Mouse (Mus musculus): ENCODE results near the gene Tssk3. TPM values are rescaled to one million over a fixed set of nuclear protein-coding genes. Genes with fewer than 3 reads are reported as not detected.

Gene Tssk3
- polyA plus RNA-seq, 1 experiment: not detected

DNA sequence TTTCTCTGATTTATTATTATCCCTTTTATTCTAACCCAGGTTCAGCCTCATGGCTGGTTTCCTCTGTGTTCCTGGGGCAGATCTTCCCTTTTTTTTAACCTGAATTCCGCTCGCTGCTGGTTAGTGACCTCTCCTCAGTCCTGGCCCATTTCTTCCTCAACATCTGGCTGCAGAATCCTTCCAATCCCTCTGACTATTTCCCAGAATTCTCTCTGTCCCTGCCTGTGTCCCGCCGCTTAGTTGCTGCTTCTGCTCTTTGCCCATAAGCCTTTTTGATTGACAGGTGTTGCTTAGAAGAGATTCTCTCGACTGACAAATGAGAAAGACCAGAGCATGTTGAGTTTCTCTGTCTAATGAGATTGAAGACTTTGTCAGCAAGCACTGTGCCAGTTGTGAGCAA is 34.7 kb downstream of the Tssk3 start:
- Histone ChIP-seq H3K4me3 (replicated peaks) (no peak overlapping the region), H3K36me3 (ENCODE audit: control insufficient read depth) (no peaks in the 10 kb centered on the region), H3K27me3 (ENCODE audit: control insufficient read depth) (no peaks in the 10 kb centered on the region), H3K9me3 (ENCODE audit: control insufficient read depth, low read length) (no peaks in the 10 kb centered on the region; the same call in 1 of the 2 replicates), H3K4me1 (ENCODE audit: control insufficient read depth) (peaks cover 20% of the 10 kb centered on the region)
- TF ChIP-seq TAL1 (IDR thresholded peaks at IDR 0.05; ENCODE audit: low read length) (no peak), GATA1 (IDR thresholded peaks at IDR 0.05; ENCODE audit: low read length) (no peak)

DNA sequence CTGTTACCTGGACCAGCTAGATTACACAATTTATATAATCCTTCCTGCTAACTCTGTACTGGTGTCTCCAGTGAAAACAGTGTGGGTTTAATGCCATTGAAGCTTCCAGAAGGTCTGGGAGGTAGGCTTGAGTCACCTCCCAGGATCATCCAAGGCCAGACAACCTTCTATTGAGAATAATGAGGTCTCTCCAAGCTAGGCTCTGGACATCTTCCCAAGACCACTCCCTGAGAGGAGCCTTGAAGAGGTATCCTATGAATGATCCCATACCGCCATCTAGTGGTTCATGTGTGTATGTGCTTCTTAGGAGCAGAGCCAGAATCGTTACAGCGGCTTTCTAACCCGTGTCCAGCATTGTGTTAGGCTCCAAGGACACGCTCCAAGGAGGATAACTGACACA is 35.6 kb downstream of the Tssk3 start:
- H3K27me3 ChIP-seq (ENCODE audit: control insufficient read depth): no peaks in the 10 kb centered on the region
- H3K4me1 ChIP-seq (ENCODE audit: control insufficient read depth): peaks cover 14% of the 10 kb centered on the region
- no peak for TF ChIP-seq TAL1 (IDR thresholded peaks at IDR 0.05; ENCODE audit: low read length)
- no peak for TF ChIP-seq GATA1 (IDR thresholded peaks at IDR 0.05; ENCODE audit: low read length)
- H3K4me3 ChIP-seq (replicated peaks): no peak overlapping the region
- no peaks in the 10 kb centered on the region for H3K36me3 ChIP-seq (ENCODE audit: control insufficient read depth)
- no peaks in the 10 kb centered on the region; the same call in 1 of the 2 replicates for H3K9me3 ChIP-seq (ENCODE audit: control insufficient read depth, low read length)

DNA sequence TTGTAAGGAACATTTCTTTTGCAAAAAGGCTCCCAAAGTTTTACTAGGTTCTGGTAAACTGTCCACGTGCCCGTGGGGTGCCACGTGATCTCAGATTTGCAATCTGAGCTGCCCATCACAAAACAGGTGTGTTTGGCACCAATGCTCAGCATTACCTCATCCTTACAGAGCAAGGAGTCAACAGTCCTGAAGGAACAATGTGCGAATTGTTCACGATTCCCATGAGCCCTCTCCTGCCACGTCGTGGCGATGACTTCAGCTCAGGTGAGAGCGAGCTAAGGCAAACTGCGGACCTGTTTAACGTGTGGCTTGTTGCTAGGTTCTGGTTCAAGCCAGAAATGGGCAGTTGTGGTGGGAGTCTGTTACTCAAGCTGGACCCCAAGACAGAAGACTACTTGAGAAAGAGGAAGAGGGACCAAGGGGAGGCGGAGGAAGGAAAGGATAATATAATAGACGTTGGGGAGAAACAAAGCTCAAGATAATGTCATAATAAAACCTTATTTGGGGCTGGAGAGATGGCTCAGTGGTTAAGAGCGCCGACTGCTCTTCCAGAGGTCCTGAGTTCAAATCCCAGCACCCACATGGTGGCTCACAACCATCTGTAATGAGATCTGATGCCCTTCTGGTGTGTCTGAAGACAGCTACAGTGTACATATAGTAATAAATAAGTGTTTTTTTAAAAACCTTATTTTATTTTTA is 39.2 kb downstream of the Tssk3 start:
- no peak for TF ChIP-seq TAL1 (IDR thresholded peaks at IDR 0.05; ENCODE audit: low read length)
- H3K4me1 ChIP-seq (ENCODE audit: control insufficient read depth): peaks cover 12% of the 10 kb centered on the region
- no peaks in the 10 kb centered on the region; the same call in 1 of the 2 replicates for H3K9me3 ChIP-seq (ENCODE audit: control insufficient read depth, low read length)
- H3K36me3 ChIP-seq (ENCODE audit: control insufficient read depth): no peaks in the 10 kb centered on the region
- H3K4me3 ChIP-seq (replicated peaks): no peak overlapping the region
- no peaks in the 10 kb centered on the region for H3K27me3 ChIP-seq (ENCODE audit: control insufficient read depth)

DNA sequence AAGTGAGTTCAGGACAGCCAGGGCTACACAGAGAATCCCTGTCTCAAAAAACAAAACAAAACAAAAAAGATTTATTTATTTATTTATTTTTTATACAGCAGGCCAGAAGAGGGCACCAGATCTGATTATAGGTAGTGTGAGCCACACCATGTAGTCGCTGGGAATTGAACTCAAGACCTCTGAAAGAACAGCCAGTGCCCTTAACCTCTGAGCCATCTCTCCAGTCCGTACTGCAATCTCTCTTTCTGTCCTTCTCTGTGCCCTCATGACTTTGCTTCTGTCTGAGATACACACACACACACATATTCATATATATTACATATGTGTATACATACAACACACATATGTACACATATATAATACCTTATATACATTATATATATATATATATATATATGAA is 40.0 kb downstream of the Tssk3 start:
- H3K27me3 ChIP-seq (ENCODE audit: control insufficient read depth): no peaks in the 10 kb centered on the region
- peaks cover 12% of the 10 kb centered on the region for H3K4me1 ChIP-seq (ENCODE audit: control insufficient read depth)
- TF ChIP-seq GATA1 (IDR thresholded peaks at IDR 0.05; ENCODE audit: low read length): no peak
- TF ChIP-seq TAL1 (IDR thresholded peaks at IDR 0.05; ENCODE audit: low read length): no peak
- no peak overlapping the region for H3K4me3 ChIP-seq (replicated peaks)
- no peaks in the 10 kb centered on the region for H3K36me3 ChIP-seq (ENCODE audit: control insufficient read depth)
- no peaks in the 10 kb centered on the region; the same call in 1 of the 2 replicates for H3K9me3 ChIP-seq (ENCODE audit: control insufficient read depth, low read length)

DNA sequence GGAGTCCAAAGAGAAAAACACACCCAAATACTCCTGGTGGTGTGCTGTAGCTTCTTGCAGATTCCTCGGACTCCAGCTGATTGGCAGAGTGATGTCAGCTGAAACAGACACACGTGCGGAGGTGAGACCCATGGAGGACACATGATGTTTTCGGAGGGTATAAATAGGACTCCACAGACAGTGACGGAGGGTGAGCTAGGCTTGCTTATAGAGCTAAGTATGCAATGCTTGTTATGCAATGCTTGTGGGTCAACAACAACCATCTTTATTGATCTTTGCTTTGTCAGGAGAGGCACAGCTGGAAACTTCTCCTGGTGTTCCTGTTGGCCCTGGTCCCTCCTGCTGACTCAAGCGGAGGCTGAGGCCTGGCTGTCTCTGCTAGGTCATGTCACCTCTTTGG is 42.1 kb downstream of the Tssk3 start:
- H3K4me1 ChIP-seq (ENCODE audit: control insufficient read depth): peaks cover 6% of the 10 kb centered on the region
- no peaks in the 10 kb centered on the region; the same call in 1 of the 2 replicates for H3K9me3 ChIP-seq (ENCODE audit: control insufficient read depth, low read length)
- H3K36me3 ChIP-seq (ENCODE audit: control insufficient read depth): no peaks in the 10 kb centered on the region
- TF ChIP-seq TAL1 (IDR thresholded peaks at IDR 0.05; ENCODE audit: low read length) (no peak), GATA1 (IDR thresholded peaks at IDR 0.05; ENCODE audit: low read length) (no peak)
- no peak overlapping the region for H3K4me3 ChIP-seq (replicated peaks)
- H3K27me3 ChIP-seq (ENCODE audit: control insufficient read depth): peaks cover 10% of the 10 kb centered on the region

DNA sequence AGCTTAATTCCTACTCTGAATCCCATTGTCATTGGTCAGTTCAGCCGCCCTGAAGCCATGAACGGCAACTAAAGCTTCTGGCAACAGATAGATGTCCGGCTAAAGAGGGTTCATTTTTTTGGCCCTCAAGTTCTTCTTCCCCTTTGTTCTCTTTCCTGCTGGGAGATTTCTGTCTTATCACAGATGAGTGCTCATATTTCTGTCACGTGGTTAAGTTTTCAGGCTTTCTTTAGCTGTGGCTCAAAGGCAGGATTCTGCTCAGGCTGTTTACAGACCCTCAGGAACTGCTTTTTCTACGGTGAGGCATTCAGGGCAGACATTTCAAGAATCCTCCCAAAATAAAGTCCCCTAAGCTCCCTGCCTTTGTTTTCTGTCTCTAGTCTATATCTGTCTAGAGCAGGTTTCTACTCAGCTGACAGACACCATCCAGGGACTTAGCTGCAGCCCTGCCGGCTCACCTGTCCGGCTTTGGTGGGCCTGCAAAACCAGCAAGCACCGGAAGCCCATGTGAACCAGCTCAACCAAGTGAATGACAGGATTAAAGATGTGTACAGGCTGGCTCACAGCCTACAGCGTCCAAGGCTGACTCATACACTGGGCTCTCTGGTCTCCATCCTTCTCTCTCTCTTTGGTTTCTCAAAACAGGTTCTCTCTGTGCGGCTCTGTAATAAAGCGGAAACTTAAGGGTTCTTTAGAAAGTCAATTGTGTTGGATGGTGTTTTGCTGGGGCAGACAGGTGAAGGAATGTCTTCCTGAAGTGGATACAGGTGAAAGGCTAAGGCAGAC is 42.9 kb downstream of the Tssk3 start:
- no peak for TF ChIP-seq GATA1 (IDR thresholded peaks at IDR 0.05; ENCODE audit: low read length)
- no peak for TF ChIP-seq TAL1 (IDR thresholded peaks at IDR 0.05; ENCODE audit: low read length)
- peaks cover 18% of the 10 kb centered on the region for H3K27me3 ChIP-seq (ENCODE audit: control insufficient read depth)
- H3K4me1 ChIP-seq (ENCODE audit: control insufficient read depth): peaks cover 6% of the 10 kb centered on the region
- H3K4me3 ChIP-seq (replicated peaks): no peak overlapping the region
- no peaks in the 10 kb centered on the region for H3K36me3 ChIP-seq (ENCODE audit: control insufficient read depth)
- no peaks in the 10 kb centered on the region for H3K9me3 ChIP-seq (ENCODE audit: control insufficient read depth, low read length)

DNA sequence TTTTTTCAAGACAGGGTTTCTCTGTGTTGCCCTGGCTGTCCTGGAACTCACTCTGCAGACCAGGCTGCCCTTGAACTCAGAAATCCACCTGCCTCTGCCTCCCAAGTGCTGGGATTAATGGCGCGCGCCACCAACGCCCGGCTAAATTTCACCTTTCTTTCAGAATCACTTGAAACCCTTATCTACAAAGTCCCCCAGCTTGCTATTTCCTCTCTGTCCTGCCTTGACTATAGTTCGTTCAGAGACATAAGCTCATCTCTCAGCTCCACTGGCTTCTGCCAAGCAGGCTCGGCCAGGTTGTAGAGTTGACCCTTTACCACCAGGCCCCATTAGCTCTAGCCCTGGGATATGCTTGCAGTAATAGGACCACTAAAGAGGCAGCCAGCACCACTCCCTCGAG is 43.5 kb downstream of the Tssk3 start:
- TF ChIP-seq GATA1 (IDR thresholded peaks at IDR 0.05; ENCODE audit: low read length): no peak
- TF ChIP-seq TAL1 (IDR thresholded peaks at IDR 0.05; ENCODE audit: low read length): no peak
- H3K4me1 ChIP-seq (ENCODE audit: control insufficient read depth): peaks cover 6% of the 10 kb centered on the region
- peaks cover 24% of the 10 kb centered on the region for H3K27me3 ChIP-seq (ENCODE audit: control insufficient read depth)
- no peaks in the 10 kb centered on the region for H3K9me3 ChIP-seq (ENCODE audit: control insufficient read depth, low read length)
- no peak overlapping the region for H3K4me3 ChIP-seq (replicated peaks)
- H3K36me3 ChIP-seq (ENCODE audit: control insufficient read depth): no peaks in the 10 kb centered on the region

DNA sequence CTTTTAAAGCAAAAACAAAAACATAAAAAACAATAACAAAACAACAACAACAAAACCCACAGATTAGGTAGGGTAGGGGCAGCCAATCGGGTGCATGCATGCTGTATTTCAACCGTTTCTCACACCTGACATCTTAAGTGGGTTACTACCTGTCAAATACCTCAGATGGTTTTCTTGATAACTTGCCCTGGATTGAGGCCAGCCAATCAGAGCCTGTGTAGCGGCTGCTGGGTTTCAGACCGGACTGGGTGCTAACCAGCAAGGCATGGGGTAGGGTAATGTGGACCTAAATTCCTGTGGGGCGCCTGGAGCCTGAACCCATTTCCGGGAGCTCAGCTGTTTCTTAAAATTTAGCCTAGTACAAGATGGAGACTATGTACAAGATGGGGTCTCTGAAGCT is 49.7 kb downstream of the Tssk3 start:
- H3K9me3 ChIP-seq (ENCODE audit: control insufficient read depth, low read length): peaks cover 4% of the 10 kb centered on the region; the same call in 1 of the 2 replicates
- H3K36me3 ChIP-seq (ENCODE audit: control insufficient read depth): no peaks in the 10 kb centered on the region
- H3K4me1 ChIP-seq (ENCODE audit: control insufficient read depth): peaks cover 9% of the 10 kb centered on the region
- TF ChIP-seq GATA1 (IDR thresholded peaks at IDR 0.05; ENCODE audit: low read length) (no peak), TAL1 (IDR thresholded peaks at IDR 0.05; ENCODE audit: low read length) (no peak)
- no peak overlapping the region for H3K4me3 ChIP-seq (replicated peaks)
- H3K27me3 ChIP-seq (ENCODE audit: control insufficient read depth): peaks cover 86% of the 10 kb centered on the region

DNA sequence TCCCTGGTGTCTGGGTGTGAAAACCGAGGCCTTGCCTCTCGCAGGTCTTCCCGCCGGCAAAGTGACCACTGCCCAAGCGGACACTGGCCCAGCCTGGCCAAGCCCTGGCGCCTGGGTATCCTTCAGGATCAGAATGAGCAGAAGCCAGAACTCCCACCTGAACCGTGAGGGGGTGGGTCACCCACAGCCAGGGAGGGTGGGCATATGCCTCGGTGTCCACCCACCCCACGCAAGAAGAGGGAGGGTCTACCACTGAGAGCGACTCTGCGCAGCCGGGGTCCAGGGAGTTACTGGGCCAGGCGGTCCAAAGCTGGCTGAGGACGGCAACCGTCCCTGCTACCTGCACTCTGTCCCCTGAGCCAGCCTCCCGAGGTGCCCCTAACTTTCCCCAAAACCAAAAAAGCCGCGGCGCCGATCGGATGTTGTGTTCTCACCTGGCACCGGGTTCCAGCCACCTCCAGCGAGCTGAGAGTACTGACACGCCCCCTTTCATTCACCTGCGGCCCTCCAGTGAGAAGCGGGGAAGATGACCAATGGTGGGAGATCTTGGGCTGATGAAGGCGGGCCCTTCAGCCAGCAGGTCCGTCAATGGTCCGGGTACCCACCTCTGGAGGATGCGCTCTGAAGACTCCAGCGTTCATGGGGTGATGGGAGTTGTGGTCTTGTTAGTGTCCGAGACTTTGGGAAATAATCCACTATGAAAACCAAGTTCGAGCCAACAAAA is 50.3 kb downstream of the Tssk3 start, which contains the start of gene Zbtb8b:
Gene Zbtb8b (minus strand): TSS at position 514 of the 724 bp plus-strand sequence.
- Histone ChIP-seq H3K27me3 (ENCODE audit: control insufficient read depth) (peaks cover 87% of the 10 kb centered on the region), H3K36me3 (ENCODE audit: control insufficient read depth) (no peaks in the 10 kb centered on the region), H3K4me3 (replicated peaks) (peak within 1 kb of the TSS; percentile 28), H3K9me3 (ENCODE audit: control insufficient read depth, low read length) (peaks cover 4% of the 10 kb centered on the region; the same call in 1 of the 2 replicates), H3K4me1 (ENCODE audit: control insufficient read depth) (peaks cover 9% of the 10 kb centered on the region)
- TF ChIP-seq GATA1 (IDR thresholded peaks at IDR 0.05; ENCODE audit: low read length) (no peak), TAL1 (IDR thresholded peaks at IDR 0.05; ENCODE audit: low read length) (no peak)

Other genes starting within 250 kb of the Tssk3 start
- 0.09 and 0.12 TPM in 2 replicates for gene C77080, start 229.6 kb downstream of the Tssk3 start, polyA plus RNA-seq (2012)
- gene Sync, start 203.4 kb downstream of the Tssk3 start, polyA plus RNA-seq (2012): not detected in 2 replicates
- gene Rbbp4, start 155.7 kb downstream of the Tssk3 start, polyA plus RNA-seq (2012): 5.4 and 8.0 TPM in 2 replicates
- gene Zbtb8os, start 155.3 kb downstream of the Tssk3 start, polyA plus RNA-seq (2012): 0.10 and 0.29 TPM in 2 replicates
- gene Zbtb8a, start 112.9 kb downstream of the Tssk3 start, polyA plus RNA-seq (2012): 0.04 and 0.08 TPM in 2 replicates
- 0.02 TPM in 1 of 2 replicates, not detected in the other for gene Zbtb8b, start 50.2 kb downstream of the Tssk3 start, polyA plus RNA-seq (2012)
- 87.8 and 92.9 TPM in 2 replicates for gene Bsdc1, start 29.4 kb downstream of the Tssk3 start, polyA plus RNA-seq (2012)
- gene Fam229a, start 168 bp upstream of the Tssk3 start, polyA plus RNA-seq (2012): 1.5 and 1.9 TPM in 2 replicates
- 1.2 and 1.4 TPM in 2 replicates for gene Marcksl1, start 22.6 kb upstream of the Tssk3 start, polyA plus RNA-seq (2012)
- gene Hdac1, start 51.7 kb upstream of the Tssk3 start, polyA plus RNA-seq (2012): 9.1 and 9.2 TPM in 2 replicates
- gene Lck, start 82.6 kb upstream of the Tssk3 start, polyA plus RNA-seq (2012): 3.0 and 3.1 TPM in 2 replicates
- 0.15 TPM in 1 of 2 replicates, not detected in the other for gene Fam167b, start 87.5 kb upstream of the Tssk3 start, polyA plus RNA-seq (2012)
- 14.4 and 16.7 TPM in 2 replicates for gene Eif3i, start 109.6 kb upstream of the Tssk3 start, polyA plus RNA-seq (2012)
- gene Tmem234, start 109.6 kb upstream of the Tssk3 start, polyA plus RNA-seq (2012): 53.2 and 58.6 TPM in 2 replicates
- not detected in 2 replicates for gene Dcdc2b, start 123.2 kb upstream of the Tssk3 start, polyA plus RNA-seq (2012)
- gene Iqcc, start 128.1 kb upstream of the Tssk3 start, polyA plus RNA-seq (2012): 0.09 and 0.11 TPM in 2 replicates
- gene Ccdc28b, start 132.9 kb upstream of the Tssk3 start, polyA plus RNA-seq (2012): 0.73 and 2.6 TPM in 2 replicates
- gene Txlna, start 150.0 kb upstream of the Tssk3 start, polyA plus RNA-seq (2012): 2.8 and 3.0 TPM in 2 replicates
- 0.47 and 0.65 TPM in 2 replicates for gene Kpna6, start 181.7 kb upstream of the Tssk3 start, polyA plus RNA-seq (2012)
- 1.0 and 1.4 TPM in 2 replicates for gene Tmem39b, start 205.8 kb upstream of the Tssk3 start, polyA plus RNA-seq (2012)